Mouse (Mus musculus): ENCODE measurements at regions not wholly inside any gene's neighbourhood (a gene's known extent, or its start where the extent isn't known, plus 50 kb on each side); places are given as distances from the start of the nearest gene placed in this dataset.

DNA sequence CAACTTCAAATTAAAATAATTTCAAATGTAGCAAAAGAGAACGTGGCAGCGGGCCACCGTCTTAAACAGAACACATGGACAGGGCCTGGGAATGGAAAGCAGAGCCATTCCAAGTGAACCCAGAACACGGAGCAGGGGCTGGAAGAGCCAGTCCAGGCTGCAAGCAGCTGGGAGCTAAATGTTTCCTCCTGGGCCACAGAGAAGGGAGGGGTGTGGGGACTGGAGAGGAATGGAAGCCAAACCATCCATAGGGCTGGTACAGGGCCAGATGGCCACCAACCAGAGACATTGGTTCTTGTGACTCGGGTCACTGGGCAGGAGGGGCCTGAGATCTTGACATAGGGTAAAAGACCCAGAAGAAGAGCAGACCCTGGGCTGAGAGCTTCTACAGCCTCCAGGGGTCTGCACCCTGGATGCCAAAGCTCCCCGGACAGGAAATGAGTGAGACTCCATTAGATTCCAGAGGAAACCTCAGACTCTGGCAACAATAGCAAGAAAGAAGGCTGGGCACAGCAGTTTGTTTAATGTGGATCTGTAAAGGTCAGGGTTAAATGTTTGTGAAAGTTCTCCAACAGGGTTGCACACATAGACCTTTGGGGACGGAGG is 333.1 kb upstream of the Nrp1 start:
- in situ Hi-C loops (cut with MboI; ENCODE audit: low sequenced_read_pairs in 2 of 2, unreplicated experiment in 2 of 2): no loop called here
- DNase-seq (ENCODE audit: low read depth, low spot score): no peak
- H3K27ac ChIP-seq (ENCODE audit: insufficient read depth, low read depth, low read length, poor library complexity, severe bottlenecking): no peak overlapping the region

DNA sequence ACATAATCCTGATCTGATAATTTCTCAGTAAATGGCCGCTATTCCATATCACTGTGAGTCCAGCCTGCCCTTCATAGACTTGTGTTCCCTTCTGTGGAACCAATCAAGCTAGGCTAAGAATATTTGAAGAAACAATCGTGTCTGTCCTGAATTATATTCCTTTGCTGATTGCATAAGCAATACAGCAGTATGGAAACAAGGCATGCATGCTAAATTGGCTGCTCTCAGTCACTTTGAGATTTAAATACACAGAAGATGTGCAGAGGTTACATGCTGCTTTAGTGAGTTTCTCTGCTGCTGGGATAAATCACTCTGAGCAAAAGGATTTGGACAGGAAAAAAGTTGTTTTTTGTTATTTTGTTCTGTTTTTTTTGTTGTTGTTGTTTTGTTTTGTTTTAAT is 331.4 kb upstream of the Nrp1 start:
- no peaks in the 10 kb centered on the region for H3K4me1 ChIP-seq (ENCODE audit: control insufficient read depth in 2 of 2, insufficient read depth in 2 of 2, low read length in 2 of 2, poor library complexity in 1 of 2)
- TF ChIP-seq HCFC1 (IDR thresholded peaks at IDR 0.05; ENCODE audit: borderline replicate concordance, insufficient read depth, low read length): no peak
- no peak for TF ChIP-seq ZC3H11A (IDR thresholded peaks at IDR 0.05; ENCODE audit: borderline replicate concordance, low read depth, low read length)
- TF ChIP-seq MAFK (IDR thresholded peaks at IDR 0.05; ENCODE audit: insufficient read depth, low read depth, low read length): no peak
- no peak for TF ChIP-seq CHD2 (IDR thresholded peaks at IDR 0.05; ENCODE audit: low read depth, low read length)
- no peak for TF ChIP-seq ZNF384 (IDR thresholded peaks at IDR 0.05; ENCODE audit: low read depth, low read length)
- in situ Hi-C loops (cut with MboI; ENCODE audit: low sequenced_read_pairs in 2 of 2, unreplicated experiment in 2 of 2): no loop called here
- H3K9me3 ChIP-seq (ENCODE audit: control insufficient read depth, insufficient read depth, low read depth, low read length): no peaks in the 10 kb centered on the region
- no peak overlapping the region for H3K4me3 ChIP-seq (ENCODE audit: insufficient read depth in 1 of 2, low read depth in 1 of 2, low read length in 2 of 2, poor library complexity in 1 of 2, severe bottlenecking in 1 of 2)
- H3K27ac ChIP-seq (ENCODE audit: insufficient read depth, low read depth, low read length, poor library complexity, severe bottlenecking): no peak overlapping the region
- H3K9ac ChIP-seq (ENCODE audit: insufficient read depth, low read depth, low read length, poor library complexity, severe bottlenecking): no peak overlapping the region
- no peaks in the 10 kb centered on the region for H3K36me3 ChIP-seq (ENCODE audit: control insufficient read depth, insufficient read depth, low read length, poor library complexity, severe bottlenecking)
- DNase-seq (ENCODE audit: low read depth, low spot score): no peak

More for the DNA sequence above, 333.1 kb upstream of the Nrp1 start:
- Histone ChIP-seq H3K4me1 (ENCODE audit: control insufficient read depth in 2 of 2, insufficient read depth in 2 of 2, low read length in 2 of 2, poor library complexity in 1 of 2) (no peaks in the 10 kb centered on the region), H3K4me3 (ENCODE audit: insufficient read depth in 1 of 2, low read depth in 1 of 2, low read length in 2 of 2, poor library complexity in 1 of 2, severe bottlenecking in 1 of 2) (no peak overlapping the region), H3K36me3 (ENCODE audit: control insufficient read depth, insufficient read depth, low read length, poor library complexity, severe bottlenecking) (no peaks in the 10 kb centered on the region), H3K9ac (ENCODE audit: insufficient read depth, low read depth, low read length, poor library complexity, severe bottlenecking) (no peak overlapping the region), H3K9me3 (ENCODE audit: control insufficient read depth, insufficient read depth, low read depth, low read length) (no peaks in the 10 kb centered on the region)
- TF ChIP-seq CHD2 (IDR thresholded peaks at IDR 0.05; ENCODE audit: low read depth, low read length) (no peak), ZNF384 (IDR thresholded peaks at IDR 0.05; ENCODE audit: low read depth, low read length) (no peak), HCFC1 (IDR thresholded peaks at IDR 0.05; ENCODE audit: borderline replicate concordance, insufficient read depth, low read length) (no peak), ZC3H11A (IDR thresholded peaks at IDR 0.05; ENCODE audit: borderline replicate concordance, low read depth, low read length) (no peak), MAFK (IDR thresholded peaks at IDR 0.05; ENCODE audit: insufficient read depth, low read depth, low read length) (no peak)

DNA sequence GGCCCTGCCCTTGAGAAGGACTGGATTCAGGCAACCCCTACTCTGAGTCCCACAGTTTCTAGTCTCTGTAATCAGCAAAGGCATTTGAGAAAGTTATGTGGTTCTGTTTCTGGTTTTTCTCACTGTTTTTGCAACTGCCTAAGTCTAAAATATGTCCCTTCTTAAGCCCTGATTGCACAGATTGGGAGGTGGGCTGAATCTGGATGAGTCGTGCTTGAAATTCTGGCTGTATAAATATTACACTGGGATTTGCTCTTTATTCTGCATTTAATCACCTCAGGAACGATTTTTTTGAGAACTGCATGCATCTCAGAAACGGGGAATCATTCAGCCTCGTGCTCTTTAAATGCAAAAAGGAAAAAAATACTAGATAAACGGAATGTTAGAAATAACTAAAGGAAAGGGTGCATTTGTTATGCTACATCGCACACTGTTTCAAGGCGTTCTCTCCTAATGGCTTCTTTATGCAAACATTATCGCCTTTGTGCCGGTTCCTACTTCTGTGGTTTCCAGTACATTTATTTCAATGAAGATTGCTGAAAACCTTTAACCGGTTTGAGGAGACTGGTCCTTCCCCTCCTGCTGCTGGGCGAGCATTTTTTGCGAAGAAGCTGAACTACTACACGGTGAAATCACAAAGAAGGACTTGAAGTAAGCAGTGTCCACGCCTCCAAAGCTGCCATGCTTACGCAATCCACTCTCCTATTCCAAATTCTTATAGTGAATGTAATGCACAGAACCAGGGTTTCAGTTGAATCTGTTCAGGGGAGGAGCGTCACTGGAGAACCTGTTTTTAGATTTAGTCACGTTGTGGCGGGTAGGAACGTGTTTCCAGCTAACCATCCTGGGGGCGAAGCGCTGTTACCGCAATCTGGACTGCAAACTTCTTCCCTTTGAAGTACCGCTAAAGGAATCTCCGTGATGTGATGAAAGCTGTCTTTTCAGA is 327.8 kb upstream of the Nrp1 start:
- Histone ChIP-seq H3K4me3 (ENCODE audit: insufficient read depth in 1 of 2, low read depth in 1 of 2, low read length in 2 of 2, poor library complexity in 1 of 2, severe bottlenecking in 1 of 2) (no peak overlapping the region), H3K36me3 (ENCODE audit: control insufficient read depth, insufficient read depth, low read length, poor library complexity, severe bottlenecking) (no peaks in the 10 kb centered on the region), H3K27ac (ENCODE audit: insufficient read depth, low read depth, low read length, poor library complexity, severe bottlenecking) (no peak overlapping the region), H3K9ac (ENCODE audit: insufficient read depth, low read depth, low read length, poor library complexity, severe bottlenecking) (no peak overlapping the region), H3K4me1 (ENCODE audit: control insufficient read depth in 2 of 2, insufficient read depth in 2 of 2, low read length in 2 of 2, poor library complexity in 1 of 2) (no peaks in the 10 kb centered on the region), H3K9me3 (ENCODE audit: control insufficient read depth, insufficient read depth, low read depth, low read length) (no peaks in the 10 kb centered on the region)
- TF ChIP-seq ZNF384 (IDR thresholded peaks at IDR 0.05; ENCODE audit: low read depth, low read length): no peak
- TF ChIP-seq ZC3H11A (IDR thresholded peaks at IDR 0.05; ENCODE audit: borderline replicate concordance, low read depth, low read length): no peak
- TF ChIP-seq CHD2 (IDR thresholded peaks at IDR 0.05; ENCODE audit: low read depth, low read length): no peak
- TF ChIP-seq HCFC1 (IDR thresholded peaks at IDR 0.05; ENCODE audit: borderline replicate concordance, insufficient read depth, low read length): no peak
- TF ChIP-seq MAFK (IDR thresholded peaks at IDR 0.05; ENCODE audit: insufficient read depth, low read depth, low read length): no peak
- DNase-seq (ENCODE audit: low read depth, low spot score): no peak
- in situ Hi-C loops (cut with MboI; ENCODE audit: low sequenced_read_pairs in 2 of 2, unreplicated experiment in 2 of 2): no loop called here

DNA sequence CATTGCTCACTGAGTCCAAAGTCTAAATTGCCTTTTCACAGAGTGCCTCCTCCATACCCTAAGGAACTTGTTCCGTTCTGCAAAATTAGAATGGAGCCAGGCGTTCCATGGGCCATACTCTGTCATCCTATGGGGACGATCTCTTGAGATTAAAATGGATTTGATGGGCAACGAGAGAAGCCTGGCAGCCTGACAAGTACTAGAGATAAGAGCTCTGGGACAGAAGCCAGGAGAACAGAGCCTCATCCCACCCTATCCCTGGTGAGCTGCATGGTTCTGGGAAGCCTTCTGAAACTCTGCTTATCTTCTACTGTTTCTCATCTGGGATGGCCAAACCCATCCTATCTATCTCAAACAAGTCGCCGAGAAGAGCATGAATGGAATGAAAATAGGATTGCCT is 324.3 kb upstream of the Nrp1 start:
- no peak overlapping the region for H3K9ac ChIP-seq (ENCODE audit: insufficient read depth, low read depth, low read length, poor library complexity, severe bottlenecking)
- no peak overlapping the region for H3K27ac ChIP-seq (ENCODE audit: insufficient read depth, low read depth, low read length, poor library complexity, severe bottlenecking)
- H3K9me3 ChIP-seq (ENCODE audit: control insufficient read depth, insufficient read depth, low read depth, low read length): no peaks in the 10 kb centered on the region
- H3K36me3 ChIP-seq (ENCODE audit: control insufficient read depth, insufficient read depth, low read length, poor library complexity, severe bottlenecking): no peaks in the 10 kb centered on the region
- H3K4me3 ChIP-seq (ENCODE audit: insufficient read depth in 1 of 2, low read depth in 1 of 2, low read length in 2 of 2, poor library complexity in 1 of 2, severe bottlenecking in 1 of 2): no peak overlapping the region
- no peaks in the 10 kb centered on the region for H3K4me1 ChIP-seq (ENCODE audit: control insufficient read depth in 2 of 2, insufficient read depth in 2 of 2, low read length in 2 of 2, poor library complexity in 1 of 2)
- TF ChIP-seq MAFK (IDR thresholded peaks at IDR 0.05; ENCODE audit: insufficient read depth, low read depth, low read length): no peak
- no peak for TF ChIP-seq ZC3H11A (IDR thresholded peaks at IDR 0.05; ENCODE audit: borderline replicate concordance, low read depth, low read length)
- no peak for TF ChIP-seq HCFC1 (IDR thresholded peaks at IDR 0.05; ENCODE audit: borderline replicate concordance, insufficient read depth, low read length)
- no peak for TF ChIP-seq ZNF384 (IDR thresholded peaks at IDR 0.05; ENCODE audit: low read depth, low read length)
- TF ChIP-seq CHD2 (IDR thresholded peaks at IDR 0.05; ENCODE audit: low read depth, low read length): no peak
- in situ Hi-C loops (cut with MboI; ENCODE audit: low sequenced_read_pairs in 2 of 2, unreplicated experiment in 2 of 2): no loop called here
- no peak for DNase-seq (ENCODE audit: low read depth, low spot score)

All from ES-E14 (cell line).